Mouse (Mus musculus) spleen, postnatal 10 days (tissue): ENCODE results near the gene Ccdc126.
"Not testable (repeated sequence)": the region's sequence is repeated elsewhere in the genome, so short reads cannot be mapped to it uniquely, and the experiment has no call there.

Experiments
- DNase-seq, 2 experiments: peaks; one replicate each; pipeline ENCODE4 v3.0.0; 2021 to 2022; ENCODE audit warnings: low spot score in 2 of 2

Ccdc126 gene

DNA sequence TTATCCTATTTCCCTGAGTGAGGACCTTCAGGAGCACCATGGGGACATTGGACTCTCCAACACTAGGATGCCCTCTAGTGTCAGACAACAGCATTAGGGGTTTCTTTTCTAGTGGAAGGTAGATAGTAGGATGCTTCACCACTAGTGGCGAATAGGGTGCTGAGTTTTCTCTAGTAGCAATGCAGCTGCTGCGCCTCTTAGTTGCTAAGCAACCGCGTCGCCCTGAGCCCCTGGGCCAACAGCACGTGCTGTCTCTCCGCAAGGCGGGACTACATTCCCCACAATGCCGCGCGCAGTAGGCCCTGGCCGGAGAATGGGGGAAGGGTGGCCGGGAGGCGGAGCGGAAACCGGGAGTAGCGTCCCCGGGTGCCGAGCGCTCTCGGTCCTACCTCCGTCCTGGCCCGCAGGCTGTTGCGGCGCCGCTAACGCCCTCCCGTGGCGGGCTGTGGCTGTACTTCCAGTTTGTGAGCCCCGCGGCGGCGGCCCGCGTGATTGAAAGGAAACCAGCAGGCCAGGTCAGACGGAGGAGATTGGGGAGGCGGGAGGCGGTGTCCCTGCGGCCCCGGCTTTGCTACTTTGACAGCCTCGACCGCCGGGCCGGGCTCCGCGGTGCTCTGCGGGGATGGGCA, at the start of gene Ccdc126:
Gene Ccdc126, plus strand, starts transcription at position 309 of the 629 bp plus-strand sequence.
- peak; percentile 84 to 94 for DNase-seq

DNA sequence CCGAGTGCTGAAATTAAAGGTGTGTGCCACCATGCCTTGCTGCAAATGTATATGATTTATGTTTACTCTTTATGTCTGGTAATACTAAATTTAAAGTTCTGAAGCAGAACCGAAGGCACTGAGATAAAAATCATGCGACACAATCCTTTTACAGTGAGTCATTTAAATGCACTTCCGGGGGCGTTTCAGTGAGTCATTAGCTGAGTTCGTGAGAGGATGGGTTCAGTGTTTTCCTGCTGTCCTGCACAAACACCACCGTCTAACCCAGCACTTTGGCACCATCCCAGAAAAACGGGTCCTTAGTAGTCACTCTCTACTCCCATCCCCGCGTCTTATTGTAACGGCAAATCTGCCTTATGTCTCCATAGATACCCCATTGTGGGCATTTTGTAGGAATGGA, 49.2 kb upstream of the Ccdc126 start:
- no peak for DNase-seq

DNA sequence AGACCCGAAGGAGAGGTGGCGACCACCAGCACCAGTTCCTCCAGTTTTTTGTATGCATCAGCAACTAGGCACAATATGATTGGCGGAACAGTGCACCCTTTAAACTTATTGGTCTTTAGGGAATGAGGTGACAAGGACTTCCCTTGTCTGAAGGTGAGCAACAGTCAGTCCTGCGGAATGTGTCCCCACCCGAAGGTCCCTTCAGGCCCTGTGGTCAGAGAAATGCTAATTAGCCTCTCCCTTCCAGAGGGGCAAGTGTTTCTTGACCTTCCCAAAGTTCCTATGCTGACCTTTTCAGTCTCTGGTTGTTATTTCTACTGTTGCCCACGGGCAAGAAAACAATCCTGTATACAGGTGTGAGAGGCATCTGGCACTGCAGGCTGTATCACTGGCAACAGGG, 47.3 kb upstream of the Ccdc126 start:
- no peak for DNase-seq

DNA sequence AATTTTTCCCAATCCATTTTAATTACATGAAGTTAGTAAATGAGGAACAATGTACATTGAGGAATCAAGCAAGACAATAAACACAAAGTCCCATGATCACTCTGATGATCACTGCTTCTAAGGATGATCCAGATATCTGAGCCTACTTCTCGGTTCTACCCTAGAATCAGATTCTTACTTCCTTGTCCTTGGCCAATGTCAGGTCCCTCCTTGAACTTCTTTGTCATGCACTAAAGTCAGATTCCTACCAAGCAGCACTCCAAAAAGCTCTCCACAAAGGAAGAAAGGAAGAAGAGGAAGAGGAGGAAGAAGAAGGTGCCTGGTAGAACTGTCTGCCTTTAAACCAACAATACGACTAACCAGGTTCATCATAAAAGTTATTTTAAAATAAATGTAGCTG, 46.2 kb upstream of the Ccdc126 start:
- DNase-seq = no peak

DNA sequence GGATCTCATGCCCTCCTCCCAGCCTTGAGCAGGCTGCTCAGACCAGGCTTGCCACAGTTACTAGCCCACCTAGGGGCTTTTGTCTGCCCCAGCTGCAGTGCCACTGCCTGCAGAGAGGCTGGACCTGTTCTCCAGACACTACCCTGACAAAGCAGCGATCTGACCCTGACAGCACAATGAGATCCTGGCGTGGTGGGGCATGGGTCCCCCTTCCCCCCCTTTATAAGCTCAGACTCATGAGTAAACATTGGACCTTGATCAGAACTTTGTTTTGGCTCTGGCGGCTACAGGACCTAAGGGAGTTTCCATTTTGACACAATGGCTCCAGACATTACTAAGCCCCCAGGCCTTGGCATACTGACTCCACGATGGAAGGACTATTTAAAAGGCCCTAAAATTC, 45.1 kb upstream of the Ccdc126 start:
- DNase-seq = no peak

DNA sequence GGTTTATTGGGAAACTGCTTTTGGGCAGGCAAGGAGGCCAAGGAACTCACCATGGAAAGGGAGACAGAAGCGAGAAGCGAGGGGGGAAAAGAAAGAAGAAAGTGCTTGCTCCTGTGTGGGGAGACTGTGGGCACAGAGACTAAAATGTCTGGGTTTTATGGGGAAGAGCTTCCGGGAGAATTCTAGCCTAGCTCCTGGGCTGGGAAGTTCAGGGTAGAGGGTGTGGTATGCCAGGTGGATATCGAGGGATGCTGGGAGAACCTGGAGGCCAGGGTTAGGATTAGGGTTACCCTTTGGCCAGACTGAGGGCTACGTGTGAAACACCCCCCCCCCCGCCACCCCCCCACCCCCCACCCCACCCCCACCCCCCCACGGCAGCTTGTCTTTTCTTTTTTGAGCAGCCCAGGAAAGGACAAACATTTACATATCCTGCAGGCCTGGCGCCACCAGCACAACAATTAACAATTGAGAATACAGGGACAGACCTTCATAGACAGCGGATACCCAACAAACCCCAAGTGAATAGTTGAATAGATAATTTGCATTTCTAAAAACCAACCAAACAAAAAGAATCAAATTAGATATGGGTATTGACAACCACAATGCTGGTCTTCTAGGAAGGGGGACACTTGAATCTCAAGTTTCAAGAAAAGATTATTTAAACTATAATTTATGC, 44.5 kb upstream of the Ccdc126 start:
- DNase-seq = no peak

DNA sequence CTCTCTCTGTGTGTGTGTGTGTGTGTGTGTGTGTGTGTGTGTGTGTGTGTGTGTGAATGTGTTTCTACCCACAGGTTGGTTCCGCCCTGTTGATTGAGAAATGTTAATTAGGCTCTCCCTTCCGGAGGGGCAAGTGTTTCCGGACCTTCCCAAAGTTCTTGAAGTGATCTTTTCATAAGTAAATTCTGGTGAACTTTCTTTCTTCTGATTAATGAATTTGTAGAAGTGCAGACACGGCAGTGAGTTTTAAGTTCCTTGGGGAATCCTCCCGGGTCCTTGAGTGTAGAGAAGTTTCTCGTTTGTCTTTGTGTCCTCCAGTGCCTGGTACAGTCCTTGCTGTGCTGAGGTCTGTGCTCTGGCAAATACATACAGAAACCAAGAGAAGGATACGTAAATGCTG, 43.8 kb upstream of the Ccdc126 start:
- DNase-seq = no peak

DNA sequence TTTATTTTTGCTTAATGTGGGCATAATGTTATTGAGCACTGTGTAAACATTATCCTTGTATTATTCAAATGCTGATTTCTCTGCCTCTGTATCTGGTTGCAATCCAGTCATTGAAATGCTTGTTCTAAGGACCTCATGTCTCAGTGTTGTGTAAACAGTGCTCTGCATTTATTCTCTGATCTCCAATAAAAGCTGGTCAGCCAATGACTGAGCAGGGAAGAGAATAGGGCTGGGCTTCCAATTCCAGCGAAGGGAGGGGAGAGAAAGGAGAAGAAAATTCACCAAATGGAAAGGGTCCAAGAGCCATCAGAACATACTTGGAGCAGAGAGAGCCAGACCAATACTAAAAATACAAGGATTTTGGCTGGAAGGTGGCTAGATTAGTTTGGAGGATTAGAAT, 38.1 kb upstream of the Ccdc126 start:
- DNase-seq = no peak

DNA sequence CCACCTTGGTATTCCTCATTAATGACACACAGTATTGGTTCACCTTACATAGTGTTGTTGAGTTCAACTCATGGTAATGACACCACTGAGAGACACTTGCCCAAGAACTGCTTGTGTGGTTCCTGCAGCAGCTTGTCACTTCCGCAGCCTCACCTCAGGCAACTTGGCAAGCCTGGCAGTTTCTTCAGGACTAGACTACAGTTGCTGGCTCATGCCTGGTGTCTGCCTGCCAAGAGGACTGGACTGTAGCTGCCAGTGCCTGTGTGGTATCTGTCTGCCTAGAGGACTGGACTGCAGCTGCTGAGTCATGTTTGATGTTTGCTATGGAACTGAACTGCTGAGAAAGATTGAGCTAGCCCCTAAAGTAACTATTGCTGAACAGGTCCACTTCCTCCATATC, 37.0 kb upstream of the Ccdc126 start:
- no peak for DNase-seq

DNA sequence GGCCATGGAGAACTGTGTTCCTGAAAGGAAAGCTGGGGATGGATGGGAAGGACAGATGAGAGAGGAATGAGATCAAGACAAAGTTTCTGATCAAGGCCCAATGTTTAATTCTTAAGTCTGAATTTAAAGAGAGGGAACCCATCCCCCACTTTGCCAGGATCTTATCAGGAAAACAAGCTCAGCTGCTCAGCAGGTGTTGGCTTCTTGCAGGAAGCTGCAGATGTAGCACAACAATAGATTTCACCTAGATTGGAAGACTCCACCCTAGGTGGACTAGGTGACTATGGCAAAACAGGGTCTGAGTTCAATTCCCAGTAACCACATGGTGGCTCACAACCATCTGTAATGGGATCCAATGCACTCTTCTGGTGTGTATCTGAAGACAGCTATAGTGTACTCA, 20.8 kb upstream of the Ccdc126 start:
- no peak for DNase-seq

DNA sequence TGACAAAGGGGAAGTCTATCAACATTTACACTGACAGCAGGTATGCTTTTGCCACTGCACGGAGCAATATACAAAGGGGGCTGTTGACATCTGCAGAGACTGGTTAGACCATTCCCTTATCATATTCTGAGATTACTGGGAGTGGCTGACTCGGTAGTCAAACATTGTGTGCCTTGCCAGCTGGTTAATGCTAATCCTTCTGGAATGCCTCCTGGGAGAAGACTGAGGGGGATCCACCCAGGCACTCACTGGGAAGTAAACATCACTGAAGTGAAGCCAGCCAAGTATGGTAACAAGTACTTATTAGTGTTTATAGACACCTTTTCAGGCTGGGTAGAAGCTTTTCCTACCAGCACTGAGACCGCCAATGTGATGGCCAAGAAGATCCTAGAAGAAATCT, 4.3 kb upstream of the Ccdc126 start:
- not testable (repeated sequence) for DNase-seq

DNA sequence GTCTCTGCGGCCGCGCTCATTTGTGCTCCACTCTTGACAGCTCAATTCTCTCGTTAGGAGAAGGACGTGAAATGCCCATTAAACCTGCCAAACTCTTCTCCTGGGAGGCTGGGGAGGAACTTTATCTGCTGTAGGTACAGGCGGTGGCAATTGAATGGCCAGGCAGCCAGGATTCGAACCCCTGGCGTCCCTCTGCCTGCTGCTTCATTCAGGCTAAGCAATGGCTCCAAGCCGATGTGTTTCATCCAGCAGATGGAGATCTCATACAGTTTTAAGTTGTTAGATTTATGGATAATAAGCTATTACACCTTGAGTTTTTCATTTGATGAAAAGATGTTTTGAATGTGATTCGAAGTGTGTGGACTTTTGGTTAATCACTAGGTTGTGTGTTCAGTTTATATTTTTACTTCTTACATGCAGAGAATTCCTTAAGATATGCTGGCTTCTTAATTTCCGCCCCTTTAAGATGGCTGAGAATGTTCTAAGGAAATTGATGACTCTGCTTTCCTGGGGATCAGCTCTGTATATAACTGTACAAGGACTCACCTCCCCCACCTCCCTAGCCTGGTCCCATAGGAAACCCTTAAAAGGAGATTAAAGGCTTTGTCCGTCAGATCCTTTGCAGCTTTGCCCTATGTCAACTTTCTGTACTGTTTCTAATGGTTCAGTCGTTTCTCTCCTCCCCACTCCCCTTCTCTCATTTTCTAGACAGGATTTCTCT, 681 bp downstream of the Ccdc126 start:
- no peak for DNase-seq

DNA sequence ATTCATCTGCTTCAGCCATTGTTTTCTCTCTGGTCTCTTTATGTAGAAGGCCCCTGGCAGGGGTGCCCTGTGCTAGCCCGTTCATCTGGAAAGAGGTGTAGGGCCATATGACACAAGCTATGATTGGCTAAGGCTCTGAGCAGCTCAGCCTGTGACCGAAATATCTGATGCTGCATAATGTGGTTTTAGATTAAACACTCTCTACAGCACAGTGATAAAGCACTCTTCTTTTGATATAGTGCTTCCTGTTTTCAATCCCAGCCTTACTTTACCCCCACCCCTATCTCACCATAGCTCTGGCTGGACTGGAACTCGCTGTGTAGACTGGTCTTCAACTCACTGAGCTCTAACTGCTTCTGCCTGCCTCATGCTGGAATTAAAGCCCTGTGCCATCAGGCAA, 2.3 kb downstream of the Ccdc126 start:
- no peak for DNase-seq

DNA sequence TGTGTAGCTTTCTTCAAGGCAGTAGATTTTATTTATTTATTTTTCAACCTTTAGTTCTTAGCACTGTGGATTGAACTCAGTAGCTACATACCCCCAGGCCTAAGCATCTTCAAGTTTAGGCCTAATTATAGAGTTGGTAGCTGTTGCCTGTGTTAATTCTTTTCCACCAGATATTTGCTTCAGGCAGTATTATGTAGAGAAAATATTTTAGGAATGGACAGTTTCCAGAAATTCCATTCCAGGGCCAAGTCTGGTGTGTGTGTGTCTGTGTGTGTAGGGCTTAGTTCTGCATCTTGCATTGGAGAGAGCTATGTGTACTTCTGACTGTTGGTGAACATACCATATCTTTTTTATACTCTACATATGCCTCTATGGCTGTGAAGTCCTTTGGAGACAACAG, 3.0 kb downstream of the Ccdc126 start:
- DNase-seq = no peak

DNA sequence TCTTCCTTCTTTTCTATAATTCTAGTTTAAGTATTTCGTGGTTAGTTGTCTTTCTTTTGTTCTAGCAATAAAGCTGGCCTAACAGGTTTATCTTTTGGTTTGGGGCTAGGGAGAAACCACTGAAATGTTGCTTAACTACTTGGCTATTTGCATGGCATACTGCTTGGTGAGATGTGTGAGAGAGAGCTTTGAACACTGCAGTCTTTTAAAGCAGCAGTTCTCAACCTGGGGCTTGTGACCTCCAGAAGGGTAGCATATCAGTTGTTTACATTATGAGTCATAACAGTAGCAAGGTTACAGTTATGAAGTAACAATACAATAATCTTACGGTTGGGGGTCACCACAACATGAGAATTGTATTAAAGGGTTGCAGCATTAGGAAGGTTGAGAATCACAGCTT, 3.9 kb downstream of the Ccdc126 start:
- no peak for DNase-seq

DNA sequence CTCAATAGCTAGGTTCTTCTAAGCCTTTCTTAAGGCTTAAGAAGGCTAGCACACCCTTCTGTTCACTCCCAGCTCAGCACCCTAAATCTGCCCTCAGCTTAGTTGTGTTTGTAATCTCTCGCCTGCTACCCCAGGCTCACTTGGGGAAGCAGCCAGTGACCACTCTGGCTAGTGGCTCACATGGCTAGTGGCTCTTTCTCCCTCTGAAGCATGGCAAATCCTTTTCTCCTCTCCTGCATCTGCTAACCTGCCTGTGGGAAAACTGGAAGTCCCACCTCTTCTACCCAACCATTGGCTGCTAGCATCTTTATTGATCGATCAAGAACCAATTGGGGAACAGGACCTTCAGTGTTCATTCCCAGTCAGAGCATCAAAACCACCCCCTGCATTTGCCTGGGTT, 5.5 kb downstream of the Ccdc126 start:
- DNase-seq = no peak

DNA sequence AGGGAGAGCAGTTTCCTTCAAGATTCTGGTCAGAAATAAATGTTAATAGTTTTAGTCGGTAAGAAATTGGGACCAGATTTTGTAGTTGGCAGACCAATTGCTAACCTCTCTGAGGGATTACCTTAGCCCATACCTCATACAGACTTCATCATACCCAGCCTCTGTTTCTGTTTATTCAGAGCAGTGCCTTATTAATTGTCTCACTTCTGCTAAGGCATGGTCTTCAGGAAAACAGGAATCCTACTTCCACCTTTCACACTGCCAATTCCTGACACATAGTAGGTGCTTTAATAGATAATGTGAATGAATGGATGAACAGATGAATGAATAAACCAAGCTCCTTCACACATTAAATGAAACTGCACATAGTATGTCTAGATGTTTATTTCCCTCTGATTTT, 6.2 kb downstream of the Ccdc126 start:
- DNase-seq = no peak

DNA sequence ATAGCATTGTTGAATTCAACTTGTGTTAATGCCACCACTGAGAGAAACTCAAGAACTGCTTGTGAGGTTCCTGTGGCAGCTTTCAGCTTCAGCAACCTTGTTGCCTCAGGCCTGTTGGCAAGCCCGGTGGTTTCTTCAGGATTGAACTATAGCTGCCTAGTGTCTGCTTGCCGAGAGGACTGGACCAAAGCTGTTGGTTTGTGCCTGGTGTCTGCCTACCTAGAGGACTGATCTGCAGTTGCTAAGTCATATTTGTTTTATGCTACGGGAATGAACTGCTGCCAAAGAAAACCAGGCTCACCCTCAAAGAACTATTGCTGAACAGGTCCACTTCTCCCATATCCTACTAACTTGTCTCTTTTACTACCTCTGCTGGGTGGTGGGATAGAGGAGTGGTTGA, 7.8 kb downstream of the Ccdc126 start:
- no peak for DNase-seq

DNA sequence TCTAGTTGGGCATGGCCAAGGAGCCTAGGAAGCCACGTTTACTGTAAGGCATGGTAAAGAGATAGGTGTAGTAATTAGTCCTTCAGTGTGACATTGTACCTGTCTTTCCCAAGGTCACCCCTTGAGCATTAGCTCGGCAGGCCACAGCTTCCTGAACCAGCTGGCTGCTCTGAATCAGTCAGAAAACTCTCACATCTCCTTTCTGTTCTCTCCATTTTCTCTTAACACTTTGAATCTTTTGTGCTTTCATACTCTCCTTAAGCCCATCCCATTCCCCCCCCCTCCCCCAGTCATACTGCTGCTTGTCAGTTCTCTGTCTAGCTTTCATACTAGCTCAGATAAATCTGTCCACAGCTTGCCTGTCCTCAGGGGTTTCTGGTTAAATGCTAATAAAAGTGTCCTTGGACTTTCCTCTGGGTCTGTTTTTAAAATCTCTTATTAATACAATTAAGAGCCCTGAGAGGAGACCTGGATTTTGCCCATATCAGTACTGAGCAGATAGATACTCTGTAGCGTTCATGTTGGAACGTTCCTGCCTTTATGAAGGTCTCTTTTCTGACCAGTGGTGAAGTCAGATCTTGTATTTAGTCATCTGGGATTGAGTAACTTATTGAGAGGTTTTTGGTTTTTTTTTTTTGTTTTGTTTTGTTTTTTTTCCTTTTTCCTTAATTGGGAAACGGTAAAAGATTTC, 12.4 kb downstream of the Ccdc126 start:
- no peak for DNase-seq

DNA sequence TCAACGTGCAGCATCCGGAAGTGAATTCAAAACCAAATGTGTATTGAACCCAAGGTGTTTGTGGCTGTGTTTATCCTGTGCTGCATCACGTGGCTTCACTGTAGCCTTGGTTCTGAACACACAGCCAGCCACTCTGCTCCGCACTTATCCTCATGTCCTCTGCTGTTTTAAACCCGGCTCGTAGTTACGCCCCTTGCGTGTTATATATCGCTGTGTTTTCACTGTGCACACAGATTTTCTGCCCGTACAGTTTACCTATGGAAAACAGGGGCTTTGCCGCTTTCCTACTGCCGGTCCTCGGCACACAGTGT, 12.9 kb downstream of the Ccdc126 start:
- no peak for DNase-seq

DNA sequence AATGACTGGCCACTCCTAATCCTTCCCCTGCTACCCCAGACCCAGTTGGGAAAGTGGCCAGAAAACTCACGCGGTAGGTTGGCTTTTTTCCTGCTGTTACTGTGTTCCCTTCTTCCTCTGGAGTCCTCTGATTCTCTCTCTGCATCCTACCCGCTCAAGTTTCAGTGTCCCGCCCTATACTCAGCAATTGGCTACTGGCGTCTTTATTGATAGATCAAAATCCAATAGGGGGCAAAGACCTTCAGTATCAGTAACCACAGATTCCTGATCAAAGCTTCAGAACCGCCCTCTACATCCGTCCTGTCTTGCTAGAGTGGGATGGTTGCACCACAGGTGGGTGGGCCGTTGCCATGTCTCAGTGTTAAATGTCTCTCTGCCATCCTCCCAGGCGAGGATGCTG, 19.5 kb downstream of the Ccdc126 start:
- DNase-seq = no peak

DNA sequence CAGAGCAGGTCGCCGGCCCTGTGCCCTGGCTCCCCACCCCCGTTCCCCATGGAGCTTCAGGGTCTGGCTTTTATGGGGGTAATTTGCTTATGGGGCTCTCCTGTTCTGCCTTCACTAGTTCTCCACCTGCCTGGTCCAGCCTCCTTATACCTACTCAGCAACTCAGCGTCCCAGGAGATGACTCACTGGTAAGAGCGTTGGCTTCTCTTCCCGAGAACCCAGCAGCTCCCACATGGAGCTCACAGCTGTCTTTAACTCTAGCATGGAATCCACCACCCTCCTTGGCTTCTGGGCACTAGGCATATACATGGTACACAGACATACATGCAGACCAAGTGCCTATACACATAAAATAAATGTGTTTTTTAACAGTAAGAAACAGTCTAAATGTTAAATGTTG, 20.1 kb downstream of the Ccdc126 start:
- DNase-seq = no peak
